Mouse (Mus musculus): ENCODE data around the gene Mrps17.

The Mrps17 gene

DNA sequence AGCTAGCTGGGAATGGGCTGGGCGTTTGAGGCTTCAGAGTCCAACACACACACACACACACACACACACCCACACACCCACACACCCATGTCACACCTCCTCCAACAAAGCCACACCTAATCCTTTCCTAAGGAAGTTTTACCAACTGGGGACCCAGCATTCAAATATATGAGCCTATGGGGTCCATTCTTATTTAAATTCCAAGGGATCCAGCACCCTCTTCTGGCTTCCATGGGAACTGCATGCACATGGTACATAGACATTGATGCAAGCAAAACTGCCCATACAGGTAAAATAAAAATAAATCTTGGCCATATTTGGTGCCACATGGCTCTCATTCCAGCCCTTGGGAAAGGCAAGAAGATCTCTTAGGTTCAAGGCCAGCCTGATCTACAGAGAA lies 25.7 kb downstream of the Mrps17 start:
- no peak for DNase-seq (ENCODE audit: low read depth, low spot score)

DNA sequence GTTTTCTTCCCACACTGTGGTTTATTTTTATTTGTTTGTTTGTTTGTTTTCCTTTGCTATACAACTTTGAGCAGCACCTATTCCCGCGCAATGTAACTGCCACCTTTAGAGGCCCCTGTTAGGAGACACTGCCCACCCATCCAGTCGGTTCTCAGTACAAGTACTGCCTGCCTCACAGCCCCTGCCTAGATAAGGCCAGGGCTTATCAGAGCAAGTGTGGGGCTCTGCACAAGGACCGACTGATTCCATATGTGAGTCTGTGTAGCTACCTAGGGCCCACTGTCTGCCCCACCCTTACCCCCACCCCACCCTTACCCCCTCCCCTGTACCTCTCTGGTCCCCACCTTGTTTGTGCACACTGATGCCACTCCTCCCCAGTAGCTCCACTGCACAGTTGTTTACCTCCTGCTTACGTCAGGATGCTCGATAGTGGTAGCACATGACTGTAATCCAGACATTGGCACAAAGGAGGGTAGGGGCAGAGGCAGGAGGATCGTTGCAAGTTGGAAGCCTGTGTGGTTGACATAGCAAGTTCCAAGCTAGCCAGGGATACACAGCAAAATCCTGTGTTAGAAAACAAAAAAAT lies 27.7 kb downstream of the Mrps17 start:
- DNase-seq (ENCODE audit: low read depth, low spot score) = no peak

DNA sequence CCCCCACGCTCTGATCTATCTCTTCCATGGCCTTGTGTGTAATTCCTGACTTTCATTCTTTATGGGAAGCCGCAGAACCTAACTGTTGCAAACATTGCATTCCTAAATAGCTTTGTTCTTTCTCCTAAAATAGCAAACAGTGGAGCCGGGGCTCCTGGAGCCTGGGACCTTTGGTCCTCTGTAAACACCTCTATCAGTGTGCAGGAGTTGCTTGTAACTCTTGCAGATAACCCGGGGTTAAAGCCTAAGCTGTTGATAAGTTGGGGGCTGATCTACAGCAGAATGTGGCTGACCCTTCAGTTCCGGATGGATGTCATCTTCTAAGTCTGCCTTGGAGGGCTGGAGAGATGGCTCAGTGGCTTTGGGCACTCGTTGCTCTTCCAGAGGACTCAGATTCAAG lies 28.8 kb downstream of the Mrps17 start:
- no peak for DNase-seq (ENCODE audit: low read depth, low spot score)

DNA sequence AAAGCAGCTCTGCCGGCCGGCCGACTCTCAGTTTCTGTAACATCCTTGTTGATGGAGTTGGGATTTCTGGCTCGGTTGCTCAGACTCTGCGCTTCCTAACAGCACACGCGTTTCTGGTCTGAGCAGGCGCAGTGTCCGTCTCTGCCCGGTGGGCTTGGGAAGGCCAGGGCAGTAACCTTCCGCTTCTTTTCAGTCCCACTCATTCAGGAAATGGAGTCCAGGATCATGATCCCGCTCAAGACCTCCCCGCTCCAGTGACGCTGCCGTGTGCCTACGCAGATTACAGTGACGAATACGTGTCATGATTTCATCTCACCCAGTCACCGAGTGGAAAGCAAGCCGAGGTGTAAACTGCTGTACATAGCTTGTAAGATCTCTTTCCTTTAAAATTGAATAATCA lies 41.6 kb downstream of the Mrps17 start:
- DNase-seq (ENCODE audit: low read depth, low spot score) = no peak

DNA sequence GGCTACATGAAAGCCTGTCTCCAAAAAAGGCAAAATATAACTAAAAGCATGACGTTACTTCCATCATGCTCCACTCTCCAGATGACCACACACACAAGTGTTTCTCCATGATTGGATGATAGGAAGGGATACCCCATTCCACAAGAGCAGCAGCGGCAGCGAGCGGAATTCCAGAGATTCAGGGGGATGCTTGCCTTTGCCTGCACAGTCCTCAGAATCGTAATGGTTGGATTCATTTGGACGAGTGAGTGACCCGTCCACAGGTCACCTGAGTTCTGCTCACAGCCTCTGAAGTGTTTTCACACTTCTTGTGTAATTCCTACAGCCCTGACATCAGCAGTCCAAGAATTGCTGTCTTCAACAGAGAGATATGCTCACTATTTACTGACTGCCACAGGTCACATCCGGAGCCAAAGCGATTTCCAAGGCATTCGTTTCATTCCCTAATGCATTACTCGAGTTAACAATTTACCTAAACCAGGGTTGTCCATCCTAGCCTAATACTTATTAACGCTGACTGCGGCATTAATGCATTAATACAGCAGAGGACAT lies 44.7 kb downstream of the Mrps17 start:
- DNase-seq (ENCODE audit: low read depth, low spot score) = no peak

DNA sequence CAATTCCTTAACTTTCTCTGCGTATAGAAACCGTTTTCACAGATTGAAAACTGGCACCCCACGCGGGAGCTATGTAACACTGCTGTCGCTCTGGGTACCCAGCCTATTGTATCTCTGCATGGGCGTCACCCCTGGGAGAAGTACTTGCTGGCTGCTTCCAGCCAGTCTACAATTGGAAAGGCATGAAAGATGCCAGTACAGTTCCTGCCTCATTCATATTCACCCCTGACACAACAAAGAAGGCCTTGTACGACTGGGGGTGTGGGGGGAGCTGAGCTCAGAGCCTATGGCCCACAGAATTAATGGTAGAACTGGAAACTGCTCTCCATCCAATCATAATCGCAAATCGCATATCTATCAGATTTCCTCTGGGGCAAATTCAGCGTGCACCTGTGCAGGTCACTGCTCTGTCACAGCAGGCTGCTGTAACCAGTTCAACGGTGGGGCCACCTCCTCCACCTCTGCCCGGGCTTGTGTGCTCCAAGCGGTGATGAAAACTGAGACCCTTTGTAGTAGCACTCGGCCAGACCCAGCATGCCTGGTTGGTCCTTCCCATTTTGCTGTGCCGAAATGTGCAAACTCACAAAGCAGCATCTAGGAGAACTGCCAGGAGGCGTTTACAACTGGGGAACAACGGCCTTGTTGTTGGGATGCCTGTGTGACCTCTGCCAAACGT lies 46.7 kb downstream of the Mrps17 start:
- peak; percentile 65 for DNase-seq (ENCODE audit: low read depth, low spot score)

DNA sequence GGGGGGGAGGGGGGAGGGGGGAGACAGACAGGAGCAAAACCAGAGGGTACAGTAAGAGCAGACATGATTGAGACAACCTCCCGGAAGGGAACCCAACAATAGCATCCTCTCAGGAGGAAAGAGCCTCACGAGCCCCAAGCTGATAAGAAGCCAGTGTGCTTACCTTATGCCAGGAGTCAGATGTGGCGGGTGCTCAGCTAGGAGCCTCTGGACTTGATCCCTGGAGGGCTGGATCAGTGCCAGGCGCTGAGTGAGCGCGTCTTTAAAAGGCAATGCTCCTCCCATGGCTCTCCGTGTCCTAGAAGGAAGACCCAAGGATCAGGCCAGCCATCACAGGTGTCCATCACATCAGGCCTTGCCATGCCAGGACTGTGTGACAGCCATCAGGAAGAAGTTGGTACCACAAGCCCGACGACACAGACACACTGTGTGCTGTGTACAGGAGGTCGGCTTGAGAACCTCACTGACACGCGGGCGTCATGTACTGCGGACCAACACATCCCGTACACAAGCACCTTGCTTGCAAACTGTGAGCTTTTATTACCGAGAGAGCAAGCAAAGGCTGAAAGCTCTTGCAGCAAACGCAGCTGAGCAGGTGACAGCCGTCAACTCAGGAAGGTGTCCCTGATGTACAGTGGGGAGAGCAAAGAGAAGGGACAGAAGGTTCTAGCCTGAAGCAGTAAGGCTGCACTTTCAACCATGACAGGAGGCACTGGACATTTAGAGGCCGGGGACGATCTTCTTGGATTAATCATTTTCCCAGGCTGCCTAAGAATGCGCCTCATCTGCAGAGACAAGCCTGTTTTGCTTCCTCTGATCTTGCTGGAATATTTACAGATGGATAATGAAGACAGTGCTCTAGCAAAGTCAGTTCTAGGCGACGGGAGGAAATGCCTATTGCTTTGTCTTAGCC lies 55.4 kb downstream of the Mrps17 start:
- no peak for DNase-seq (ENCODE audit: low read depth, low spot score)

Measured in telencephalon, adult 2 months (tissue).